Mouse (Mus musculus): ENCODE results near the gene Iqcf5. TPM values are rescaled to one million over a fixed set of nuclear protein-coding genes. Genes with fewer than 3 reads are reported as not detected.
"Not testable (repeated sequence)": the region's sequence is repeated elsewhere in the genome, so short reads cannot be mapped to it uniquely, and the experiment has no call there.

Gene Iqcf5
- polyA plus RNA-seq, 1 experiment: not detected

DNA sequence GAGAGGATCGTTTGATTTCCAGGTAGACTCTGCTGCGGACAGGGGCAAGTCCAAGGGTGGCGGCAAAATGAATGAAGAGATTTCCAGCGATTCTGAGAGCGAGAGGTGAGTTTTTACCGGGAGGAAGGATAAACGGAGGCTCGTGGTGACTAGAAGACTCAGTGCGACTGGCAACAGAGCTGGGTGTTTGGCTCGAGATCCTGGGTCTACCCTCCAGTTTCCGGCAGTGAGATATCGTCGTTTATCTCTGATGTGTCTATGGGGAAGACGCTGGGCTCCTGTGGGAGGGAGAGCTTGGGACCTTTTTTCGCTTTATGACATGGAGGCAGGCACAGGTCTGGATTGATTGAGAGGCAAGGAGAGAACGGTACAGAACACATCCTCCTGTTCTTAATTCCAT is 36.7 kb upstream of the Iqcf5 start:
- Histone ChIP-seq H3K4me1 (ENCODE audit: control insufficient read depth, insufficient read depth, low read length) (peaks cover 31% of the 10 kb centered on the region), H3K4me3 (ENCODE audit: insufficient read depth, low read depth, low read length) (peak overlapping the region; percentile 56), H3K27ac (ENCODE audit: insufficient read depth, low read depth, low read length) (no peak overlapping the region)
- no peak for TF ChIP-seq CTCF (IDR thresholded peaks at IDR 0.05; ENCODE audit: insufficient read depth, low read depth, low read length)
- no peak for TF ChIP-seq POLR2A (IDR thresholded peaks at IDR 0.05; ENCODE audit: insufficient read depth, low read depth, low read length)
- 3% methylated on average over 16 of the region's 16 CpGs for WGBS

DNA sequence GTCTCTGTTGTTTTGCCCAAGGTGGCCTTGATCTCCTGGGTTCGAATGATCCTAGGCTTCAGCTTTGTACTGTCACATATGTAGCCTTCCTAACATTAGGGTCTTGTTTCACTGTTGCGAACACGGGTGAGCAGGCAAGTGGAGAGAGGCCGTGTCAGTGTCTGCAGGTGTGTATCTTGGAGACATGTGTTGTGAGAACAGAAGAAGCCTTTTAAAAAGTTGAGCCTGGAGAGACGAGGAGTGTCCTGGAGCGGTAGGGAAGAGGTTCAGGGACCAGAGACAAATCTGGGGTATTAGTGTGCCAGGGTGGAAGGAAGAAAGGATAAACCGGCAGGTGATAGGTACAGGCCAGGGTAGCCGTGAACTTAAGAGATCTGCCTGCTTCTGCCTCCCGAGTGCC is 36.3 kb upstream of the Iqcf5 start:
- TF ChIP-seq CTCF (IDR thresholded peaks at IDR 0.05; ENCODE audit: insufficient read depth, low read depth, low read length) (no peak), POLR2A (IDR thresholded peaks at IDR 0.05; ENCODE audit: insufficient read depth, low read depth, low read length) (no peak)
- Histone ChIP-seq H3K27ac (ENCODE audit: insufficient read depth, low read depth, low read length) (no peak overlapping the region), H3K4me3 (ENCODE audit: insufficient read depth, low read depth, low read length) (peak overlapping the region; percentile 56), H3K4me1 (ENCODE audit: control insufficient read depth, insufficient read depth, low read length) (peaks cover 30% of the 10 kb centered on the region)
- 81% methylated on average over 9 of the region's 9 CpGs for WGBS

DNA sequence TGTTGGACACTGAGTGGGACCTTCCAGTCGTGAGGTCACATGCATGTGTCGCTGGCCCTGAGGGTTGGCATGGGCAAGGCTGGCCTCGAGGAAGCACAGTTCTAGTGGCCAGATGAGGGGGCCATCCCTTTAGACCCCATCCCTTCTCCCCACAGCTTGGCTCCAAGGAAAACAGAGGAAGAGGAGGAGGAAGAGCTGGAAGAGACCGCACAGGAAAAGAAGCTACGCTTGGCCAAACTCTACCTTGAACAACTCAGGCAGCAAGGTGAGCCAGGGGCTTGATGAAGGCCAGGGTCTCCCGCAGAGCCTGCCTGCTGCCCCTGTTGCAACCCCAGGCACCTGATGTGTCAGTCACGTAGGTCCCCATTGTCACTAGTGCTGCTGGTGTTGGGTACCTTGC is 33.8 kb upstream of the Iqcf5 start:
- Histone ChIP-seq H3K27ac (ENCODE audit: insufficient read depth, low read depth, low read length) (no peak overlapping the region), H3K4me3 (ENCODE audit: insufficient read depth, low read depth, low read length) (no peak overlapping the region), H3K4me1 (ENCODE audit: control insufficient read depth, insufficient read depth, low read length) (peaks cover 18% of the 10 kb centered on the region)
- 94% methylated on average over 7 of the region's 7 CpGs for WGBS
- no peak for TF ChIP-seq CTCF (IDR thresholded peaks at IDR 0.05; ENCODE audit: insufficient read depth, low read depth, low read length)
- TF ChIP-seq POLR2A (IDR thresholded peaks at IDR 0.05; ENCODE audit: insufficient read depth, low read depth, low read length): no peak

DNA sequence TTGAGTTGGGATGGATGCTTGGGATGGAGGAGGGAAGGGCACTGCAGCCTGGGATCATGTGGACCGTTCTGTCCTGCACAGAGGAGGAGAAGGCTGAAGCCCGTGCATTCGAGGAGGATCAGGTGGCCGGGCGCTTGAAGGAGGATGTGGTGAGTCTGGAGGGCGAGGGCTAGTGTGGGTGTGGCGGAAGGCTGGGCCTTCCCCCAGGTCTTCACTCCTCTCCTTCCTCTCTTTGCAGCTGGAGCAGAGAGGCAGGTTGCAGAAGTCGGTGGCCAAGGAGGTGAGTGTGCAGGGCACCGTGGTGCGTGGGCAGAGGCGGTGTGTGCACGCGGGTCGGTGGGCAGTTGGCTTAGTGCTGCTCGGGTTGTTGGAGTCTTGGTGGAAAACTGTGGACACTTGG is 33.3 kb upstream of the Iqcf5 start:
- H3K27ac ChIP-seq (ENCODE audit: insufficient read depth, low read depth, low read length): no peak overlapping the region
- no peak overlapping the region for H3K4me3 ChIP-seq (ENCODE audit: insufficient read depth, low read depth, low read length)
- no peak for TF ChIP-seq POLR2A (IDR thresholded peaks at IDR 0.05; ENCODE audit: insufficient read depth, low read depth, low read length)
- no peak for TF ChIP-seq CTCF (IDR thresholded peaks at IDR 0.05; ENCODE audit: insufficient read depth, low read depth, low read length)
- WGBS: 95% methylated on average over 15 of the region's 15 CpGs
- peaks cover 13% of the 10 kb centered on the region for H3K4me1 ChIP-seq (ENCODE audit: control insufficient read depth, insufficient read depth, low read length)

DNA sequence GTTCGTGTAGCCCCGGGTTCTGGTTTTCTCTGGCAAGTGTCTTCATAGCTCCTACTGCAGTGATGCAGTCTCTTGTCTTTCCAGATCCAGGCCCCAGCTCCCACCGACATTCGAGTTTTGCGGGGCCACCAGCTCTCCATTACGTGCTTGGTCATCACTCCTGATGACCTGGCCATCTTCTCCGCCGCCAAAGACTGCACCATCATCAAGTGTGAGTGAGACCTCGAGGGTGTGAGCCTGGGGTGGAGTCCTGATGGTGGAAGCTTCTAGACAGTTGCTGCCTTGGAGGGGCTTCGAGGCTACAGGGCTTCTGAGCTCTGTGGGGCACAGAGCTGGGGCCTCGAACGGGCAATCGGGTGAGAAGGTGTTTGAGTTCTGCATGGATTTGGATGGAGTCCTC is 32.7 kb upstream of the Iqcf5 start:
- no peak overlapping the region for H3K27ac ChIP-seq (ENCODE audit: insufficient read depth, low read depth, low read length)
- H3K4me1 ChIP-seq (ENCODE audit: control insufficient read depth, insufficient read depth, low read length): peaks cover 7% of the 10 kb centered on the region
- H3K4me3 ChIP-seq (ENCODE audit: insufficient read depth, low read depth, low read length): no peak overlapping the region
- WGBS: 92% methylated on average over 13 of the region's 13 CpGs
- TF ChIP-seq POLR2A (IDR thresholded peaks at IDR 0.05; ENCODE audit: insufficient read depth, low read depth, low read length): no peak
- TF ChIP-seq CTCF (IDR thresholded peaks at IDR 0.05; ENCODE audit: insufficient read depth, low read depth, low read length): no peak

DNA sequence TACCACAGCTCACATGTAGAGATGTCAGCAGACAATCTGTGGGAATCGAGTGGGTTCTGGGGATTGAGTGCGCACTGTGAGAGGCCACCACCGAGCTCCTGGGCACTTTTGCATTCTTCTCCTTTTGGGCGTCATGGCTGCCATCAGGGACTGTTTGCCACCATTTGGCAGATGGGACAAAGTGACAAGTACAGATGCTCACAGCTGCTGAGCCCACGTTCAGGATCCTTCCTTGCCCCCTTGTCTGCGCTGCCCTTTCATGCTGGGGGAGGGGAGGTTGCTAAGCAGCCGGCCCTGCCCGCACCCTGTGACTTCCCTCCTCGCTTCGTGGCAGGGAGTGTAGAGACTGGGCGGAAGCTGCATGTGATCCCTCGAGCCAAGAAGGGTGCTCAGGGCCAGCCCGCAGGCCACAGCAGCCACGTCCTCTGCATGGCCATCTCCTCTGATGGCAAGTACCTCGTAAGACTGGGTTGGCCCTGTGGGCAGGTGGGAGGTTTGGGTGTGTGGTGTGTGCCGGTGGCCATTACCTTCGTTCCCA is 31.7 kb upstream of the Iqcf5 start:
- Histone ChIP-seq H3K4me1 (ENCODE audit: control insufficient read depth, insufficient read depth, low read length) (peaks cover 6% of the 10 kb centered on the region; the same call in 1 of the 2 replicates), H3K4me3 (ENCODE audit: insufficient read depth, low read depth, low read length) (no peak overlapping the region), H3K27ac (ENCODE audit: insufficient read depth, low read depth, low read length) (no peak overlapping the region)
- TF ChIP-seq POLR2A (IDR thresholded peaks at IDR 0.05; ENCODE audit: insufficient read depth, low read depth, low read length) (no peak), CTCF (IDR thresholded peaks at IDR 0.05; ENCODE audit: insufficient read depth, low read depth, low read length) (no peak)
- 86% methylated on average over 17 of the region's 17 CpGs for WGBS

DNA sequence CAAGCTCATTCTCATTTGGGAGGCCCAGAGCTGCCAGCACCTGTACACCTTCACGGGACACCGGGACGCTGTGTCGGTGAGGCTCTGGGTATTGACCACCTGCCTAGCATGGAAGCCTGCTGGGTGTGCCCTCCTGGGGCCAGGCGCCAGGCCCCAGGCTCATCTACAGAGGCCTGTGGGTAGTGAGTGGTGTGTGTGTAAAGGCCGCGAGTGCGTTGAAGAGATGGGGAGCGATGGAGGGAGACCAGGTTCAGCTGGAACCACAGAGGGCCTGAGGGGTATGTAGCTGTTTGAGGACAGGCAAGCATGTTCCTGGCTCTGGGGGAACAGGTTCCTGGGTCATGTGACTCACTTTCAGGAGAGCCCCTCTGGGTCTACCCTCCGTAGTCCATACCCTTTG is 31.2 kb upstream of the Iqcf5 start:
- 98% methylated on average over 10 of the region's 10 CpGs for WGBS
- no peak for TF ChIP-seq CTCF (IDR thresholded peaks at IDR 0.05; ENCODE audit: insufficient read depth, low read depth, low read length)
- TF ChIP-seq POLR2A (IDR thresholded peaks at IDR 0.05; ENCODE audit: insufficient read depth, low read depth, low read length): no peak
- Histone ChIP-seq H3K4me3 (ENCODE audit: insufficient read depth, low read depth, low read length) (no peak overlapping the region), H3K4me1 (ENCODE audit: control insufficient read depth, insufficient read depth, low read length) (peaks cover 4% of the 10 kb centered on the region; the same call in 1 of the 2 replicates), H3K27ac (ENCODE audit: insufficient read depth, low read depth, low read length) (no peak overlapping the region)

DNA sequence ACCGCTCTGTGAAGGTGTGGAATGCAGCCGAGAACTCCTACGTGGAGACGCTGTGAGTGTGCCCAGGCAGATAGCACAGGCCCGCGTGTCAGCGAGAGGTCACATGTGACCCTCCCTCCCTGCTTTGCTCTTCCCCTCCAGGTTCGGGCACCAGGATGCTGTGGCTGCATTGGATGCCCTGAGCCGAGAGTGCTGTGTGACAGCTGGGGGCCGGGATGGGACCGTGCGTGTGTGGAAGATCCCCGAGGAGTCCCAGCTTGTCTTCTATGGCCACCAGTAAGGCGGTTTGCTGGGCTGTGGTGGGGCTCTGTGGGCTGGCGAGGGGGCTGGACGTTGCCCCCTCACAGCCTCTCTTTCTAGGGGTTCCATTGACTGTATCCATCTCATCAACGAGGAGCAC is 30.8 kb upstream of the Iqcf5 start:
- Histone ChIP-seq H3K4me1 (ENCODE audit: control insufficient read depth, insufficient read depth, low read length) (0 out of 2 replicates have a peak, but pooled peaks cover 2% of the 10 kb centered on the region), H3K4me3 (ENCODE audit: insufficient read depth, low read depth, low read length) (no peak overlapping the region), H3K27ac (ENCODE audit: insufficient read depth, low read depth, low read length) (no peak overlapping the region)
- TF ChIP-seq CTCF (IDR thresholded peaks at IDR 0.05; ENCODE audit: insufficient read depth, low read depth, low read length) (no peak), POLR2A (IDR thresholded peaks at IDR 0.05; ENCODE audit: insufficient read depth, low read depth, low read length) (no peak)
- WGBS: 95% methylated on average over 17 of the region's 17 CpGs

DNA sequence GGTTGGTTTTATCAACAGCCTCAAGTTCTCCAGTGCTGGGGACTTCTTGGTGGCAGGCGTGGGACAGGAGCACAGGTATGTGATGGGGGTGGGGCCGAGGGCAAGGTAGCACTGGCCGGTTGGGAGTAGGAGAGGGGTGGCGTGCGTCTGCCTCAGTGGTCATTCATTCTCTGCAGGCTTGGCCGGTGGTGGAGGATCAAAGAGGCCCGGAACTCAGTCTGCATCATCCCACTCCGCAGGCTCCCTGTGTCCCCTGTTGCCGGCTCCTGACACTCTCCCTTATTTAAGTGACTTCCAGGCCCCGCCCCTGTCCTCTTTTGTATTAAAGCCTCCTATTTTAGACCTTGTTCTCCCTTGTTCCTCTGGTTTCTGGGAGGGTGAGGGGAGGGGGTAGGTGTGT is 29.3 kb upstream of the Iqcf5 start:
- WGBS: 74% methylated on average over 10 of the region's 10 CpGs
- no peak overlapping the region for H3K4me3 ChIP-seq (ENCODE audit: insufficient read depth, low read depth, low read length)
- no peak for TF ChIP-seq POLR2A (IDR thresholded peaks at IDR 0.05; ENCODE audit: insufficient read depth, low read depth, low read length)
- TF ChIP-seq CTCF (IDR thresholded peaks at IDR 0.05; ENCODE audit: insufficient read depth, low read depth, low read length): no peak
- 0 out of 2 replicates have a peak, but pooled peaks cover 2% of the 10 kb centered on the region for H3K4me1 ChIP-seq (ENCODE audit: control insufficient read depth, insufficient read depth, low read length)
- H3K27ac ChIP-seq (ENCODE audit: insufficient read depth, low read depth, low read length): no peak overlapping the region

DNA sequence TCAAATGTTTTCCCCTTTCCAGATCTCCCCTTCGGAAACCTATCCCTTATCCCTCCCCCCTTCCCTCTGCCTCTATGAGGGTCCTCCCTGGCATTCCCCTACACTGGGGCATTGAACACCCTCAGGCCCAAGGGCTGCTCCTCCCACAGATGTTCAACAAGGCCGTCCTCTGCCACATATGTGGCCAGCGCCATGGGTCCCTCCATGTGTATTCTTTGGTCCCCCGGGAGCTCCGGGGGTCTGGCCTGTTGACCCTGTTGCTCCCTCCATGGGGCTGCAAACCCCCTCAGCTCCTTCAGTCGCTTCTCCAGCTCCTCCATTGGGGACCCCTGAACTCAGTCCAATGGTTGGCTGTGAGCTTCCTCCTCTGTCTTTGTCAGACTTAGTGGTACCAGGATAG is 26.8 kb upstream of the Iqcf5 start:
- not testable (repeated sequence) for H3K4me3 ChIP-seq (ENCODE audit: insufficient read depth, low read depth, low read length); H3K4me1 ChIP-seq (ENCODE audit: control insufficient read depth, insufficient read depth, low read length); H3K27ac ChIP-seq (ENCODE audit: insufficient read depth, low read depth, low read length)
- WGBS: 87% methylated on average over 6 of the region's 6 CpGs

Measured in olfactory bulb, adult 2 months (tissue).